Mouse (Mus musculus): Measurements from ENCODE around the gene 4930402H24Rik.

- TF ChIP-seq CTCF (IDR thresholded peaks at IDR 0.05; ENCODE audit: borderline replicate concordance, control insufficient read depth, extremely low read depth, insufficient read depth, low read length, poor library complexity) (no peak), POLR2A (IDR thresholded peaks at IDR 0.05; ENCODE audit: control insufficient read depth, extremely low read depth, insufficient read depth, low read length, poor library complexity) (no peak)
Observed at GRCm38 (mm10) chr2:130743576-130743975, 162.6 kb downstream of the 4930402H24Rik start.
